Mouse (Mus musculus): ENCODE data around the gene Imp3. TPM values are rescaled to one million over a fixed set of nuclear protein-coding genes. Genes with fewer than 3 reads are reported as not detected.

The Imp3 gene
- 87.6 and 88.8 TPM in 2 replicates for polyA plus RNA-seq (2015; fragmentation: Nextera tagmentation; extraction: Ambion mirVana)

- WGBS: under 1% methylated on average over 73 of the region's 73 CpGs
- Histone ChIP-seq H3K27ac (peak within 1 kb of the TSS; percentile 89), H3K36me3 (peaks cover 6% of the 10 kb centered on the region; the same call in 1 of the 2 replicates), H3K27me3 (no peaks in the 10 kb centered on the region), H3K9me3 (no peaks in the 10 kb centered on the region), H3K9ac (peak within 1 kb of the TSS; percentile 91), H3K4me2 (replicated peaks) (peak within 1 kb of the TSS; percentile 89), H3K4me1 (peaks cover 16% of the 10 kb centered on the region), H3K4me3 (peak within 1 kb of the TSS; percentile 88)
- ATAC-seq (ENCODE audit: low FRiP score, low read depth): peak; percentile 93
These were observed at the start of gene Imp3 for GRCm38 (mm10) chr9:56937223-56938160. Gene Imp3 (plus strand): TSS chr9:56937475.

GRCm38 (mm10) chr9:56887581-56887980 is 49.7 kb upstream of the Imp3 start:
- Histone ChIP-seq H3K36me3 (peaks cover 81% of the 10 kb centered on the region), H3K27me3 (peaks cover 3% of the 10 kb centered on the region; the same call in 1 of the 2 replicates), H3K4me1 (peaks cover 19% of the 10 kb centered on the region), H3K9ac (no peak overlapping the region), H3K9me3 (no peaks in the 10 kb centered on the region), H3K27ac (no peak overlapping the region), H3K4me2 (replicated peaks) (no peak overlapping the region), H3K4me3 (no peak overlapping the region)
- no peak for ATAC-seq (ENCODE audit: low FRiP score, low read depth)
- WGBS: 94% methylated on average over 16 of the region's 16 CpGs

GRCm38 (mm10) chr9:56889817-56890216 is 47.5 kb upstream of the Imp3 start:
- Histone ChIP-seq H3K27me3 (peaks cover 3% of the 10 kb centered on the region; the same call in 1 of the 2 replicates), H3K4me2 (replicated peaks) (peak overlapping the region; percentile 50), H3K9me3 (no peaks in the 10 kb centered on the region), H3K4me3 (no peak overlapping the region), H3K4me1 (peaks cover 14% of the 10 kb centered on the region), H3K27ac (no peak overlapping the region), H3K36me3 (peaks cover 89% of the 10 kb centered on the region), H3K9ac (peak overlapping the region; percentile 45; the same call in 1 of the 2 replicates)
- peak; percentile 68 for ATAC-seq (ENCODE audit: low FRiP score, low read depth)
- 7% methylated on average over 14 of the region's 14 CpGs for WGBS

GRCm38 (mm10) chr9:56890522-56891250 is 46.6 kb upstream of the Imp3 start:
- no peaks in the 10 kb centered on the region for H3K9me3 ChIP-seq
- WGBS: 69% methylated on average over 11 of the region's 11 CpGs
- no peak for ATAC-seq (ENCODE audit: low FRiP score, low read depth)
- H3K4me2 ChIP-seq (replicated peaks): no peak overlapping the region
- H3K9ac ChIP-seq: no peak overlapping the region; the same call in 1 of the 2 replicates
- H3K36me3 ChIP-seq: peaks cover 89% of the 10 kb centered on the region
- H3K27ac ChIP-seq: no peak overlapping the region
- peaks cover 14% of the 10 kb centered on the region for H3K4me1 ChIP-seq
- H3K27me3 ChIP-seq: peaks cover 3% of the 10 kb centered on the region; the same call in 1 of the 2 replicates
- H3K4me3 ChIP-seq: no peak overlapping the region

GRCm38 (mm10) chr9:56891517-56892011 is 45.7 kb upstream of the Imp3 start:
- H3K27me3 ChIP-seq: peaks cover 3% of the 10 kb centered on the region; the same call in 1 of the 2 replicates
- H3K9ac ChIP-seq: peak overlapping the region; percentile 56
- H3K4me1 ChIP-seq: peaks cover 14% of the 10 kb centered on the region
- H3K36me3 ChIP-seq: peaks cover 81% of the 10 kb centered on the region
- H3K4me3 ChIP-seq: no peak overlapping the region
- H3K4me2 ChIP-seq (replicated peaks): peak overlapping the region; percentile 44
- no peak overlapping the region for H3K27ac ChIP-seq
- 33% methylated on average over 12 of the region's 12 CpGs for WGBS
- ATAC-seq (ENCODE audit: low FRiP score, low read depth): peak; percentile 45; the same call in 1 of the 2 replicates
- H3K9me3 ChIP-seq: no peaks in the 10 kb centered on the region

GRCm38 (mm10) chr9:56892111-56892510 is 45.2 kb upstream of the Imp3 start:
- peaks cover 76% of the 10 kb centered on the region for H3K36me3 ChIP-seq
- peaks cover 16% of the 10 kb centered on the region for H3K4me1 ChIP-seq
- no peak overlapping the region for H3K4me2 ChIP-seq (replicated peaks)
- ATAC-seq (ENCODE audit: low FRiP score, low read depth): no peak
- H3K4me3 ChIP-seq: no peak overlapping the region
- peak overlapping the region; percentile 56; the same call in 1 of the 2 replicates for H3K9ac ChIP-seq
- H3K27ac ChIP-seq: no peak overlapping the region
- peaks cover 3% of the 10 kb centered on the region; the same call in 1 of the 2 replicates for H3K27me3 ChIP-seq
- no peaks in the 10 kb centered on the region for H3K9me3 ChIP-seq
- 83% methylated on average over 10 of the region's 10 CpGs for WGBS

GRCm38 (mm10) chr9:56893313-56893712 is 44.0 kb upstream of the Imp3 start:
- H3K36me3 ChIP-seq: peaks cover 71% of the 10 kb centered on the region
- ATAC-seq (ENCODE audit: low FRiP score, low read depth): no peak

GRCm38 (mm10) chr9:56894006-56894405 is 43.3 kb upstream of the Imp3 start:
- Histone ChIP-seq H3K9ac (no peak overlapping the region), H3K4me1 (peaks cover 26% of the 10 kb centered on the region), H3K27me3 (peaks cover 3% of the 10 kb centered on the region; the same call in 1 of the 2 replicates), H3K36me3 (peaks cover 69% of the 10 kb centered on the region), H3K27ac (no peak overlapping the region), H3K4me3 (no peak overlapping the region), H3K9me3 (no peaks in the 10 kb centered on the region), H3K4me2 (replicated peaks) (no peak overlapping the region)
- WGBS: 16% methylated on average over 3 of the region's 3 CpGs
- ATAC-seq (ENCODE audit: low FRiP score, low read depth): no peak

More at GRCm38 (mm10) chr9:56893313-56893712, 44.0 kb upstream of the Imp3 start:
- Histone ChIP-seq H3K27me3 (peaks cover 3% of the 10 kb centered on the region; the same call in 1 of the 2 replicates), H3K9ac (peak overlapping the region; percentile 14; the same call in 1 of the 2 replicates), H3K4me3 (no peak overlapping the region), H3K27ac (no peak overlapping the region), H3K4me2 (replicated peaks) (no peak overlapping the region), H3K4me1 (peaks cover 26% of the 10 kb centered on the region), H3K9me3 (no peaks in the 10 kb centered on the region)
- 75% methylated on average over 8 of the region's 8 CpGs for WGBS

GRCm38 (mm10) chr9:56896779-56897178 is 40.5 kb upstream of the Imp3 start:
- no peaks in the 10 kb centered on the region for H3K27me3 ChIP-seq
- ATAC-seq (ENCODE audit: low FRiP score, low read depth): no peak
- no peak overlapping the region for H3K27ac ChIP-seq
- peaks cover 33% of the 10 kb centered on the region for H3K4me1 ChIP-seq
- H3K36me3 ChIP-seq: peaks cover 50% of the 10 kb centered on the region
- H3K4me2 ChIP-seq (replicated peaks): no peak overlapping the region
- WGBS: 91% methylated on average over 12 of the region's 12 CpGs
- H3K9me3 ChIP-seq: no peaks in the 10 kb centered on the region
- no peak overlapping the region for H3K9ac ChIP-seq
- no peak overlapping the region for H3K4me3 ChIP-seq

GRCm38 (mm10) chr9:56899409-56899808 is 37.9 kb upstream of the Imp3 start:
- WGBS: 60% methylated on average over 11 of the region's 11 CpGs

GRCm38 (mm10) chr9:56900060-56900459 is 37.2 kb upstream of the Imp3 start:
- Histone ChIP-seq H3K4me2 (replicated peaks) (no peak overlapping the region), H3K9ac (no peak overlapping the region), H3K4me3 (no peak overlapping the region), H3K9me3 (no peaks in the 10 kb centered on the region), H3K27me3 (no peaks in the 10 kb centered on the region), H3K36me3 (peaks cover 19% of the 10 kb centered on the region), H3K27ac (no peak overlapping the region), H3K4me1 (peaks cover 24% of the 10 kb centered on the region)
- no peak for ATAC-seq (ENCODE audit: low FRiP score, low read depth)

More at GRCm38 (mm10) chr9:56899409-56899808, 37.9 kb upstream of the Imp3 start:
- Histone ChIP-seq H3K4me1 (peaks cover 24% of the 10 kb centered on the region), H3K9ac (no peak overlapping the region), H3K36me3 (peaks cover 26% of the 10 kb centered on the region), H3K4me2 (replicated peaks) (no peak overlapping the region), H3K9me3 (no peaks in the 10 kb centered on the region), H3K27me3 (no peaks in the 10 kb centered on the region), H3K27ac (no peak overlapping the region), H3K4me3 (no peak overlapping the region)
- no peak for ATAC-seq (ENCODE audit: low FRiP score, low read depth)
